Mouse (Mus musculus) forebrain, postnatal 0 days (tissue): Measurements from ENCODE around the gene 3110021N24Rik. TPM values are rescaled to one million over a fixed set of nuclear protein-coding genes. Genes with fewer than 3 reads are reported as not detected.

Source experiments
- ATAC-seq: fragments of 200-750 bp; cut with Nextera tagmentation; 2 replicates; pipeline ENCODE4 v1.8.0; 2017; ENCODE audit warnings: mild to moderate bottlenecking, moderate library complexity
- DNase-seq: peaks from one replicate; pipeline ENCODE4 v3.0.0-alpha.2; 2015
- H3K27ac ChIP-seq: fragments of 300-500 bp; sonication (generic); 2 replicates; pipeline ENCODE4 v1.5.1; 2014; ENCODE audit warnings: low read depth, mild to moderate bottlenecking, antibody characterized with exemption, low read length, moderate library complexity, mixed read lengths
- H3K27me3 ChIP-seq: fragments of 300-500 bp; sonication (generic); 2 replicates; pipeline ENCODE4 v1.6.1; 2014; ENCODE audit warnings: mild to moderate bottlenecking, low read length, mixed read lengths; ENCODE audit not compliant: insufficient read depth
- H3K36me3 ChIP-seq: fragments of 300-500 bp; sonication (generic); 2 replicates; pipeline ENCODE4 v1.6.1; 2014; ENCODE audit warnings: mild to moderate bottlenecking, moderate library complexity; ENCODE audit not compliant: insufficient read depth
- H3K4me1 ChIP-seq: fragments of 300-500 bp; sonication (generic); 2 replicates; pipeline ENCODE4 v1.6.1; 2014; ENCODE audit warnings: antibody characterized with exemption; ENCODE audit not compliant: insufficient read depth
- H3K4me2 ChIP-seq: fragments of 300-500 bp; sonication (generic); 2 replicates; pipeline ENCODE4 v1.6.1; 2014; ENCODE audit warnings: low read depth, mild to moderate bottlenecking, moderate library complexity
- H3K4me3 ChIP-seq: fragments of 300-500 bp; sonication (generic); 2 replicates; pipeline ENCODE4 v1.5.1; 2014; ENCODE audit warnings: low read depth, low read length, mixed read lengths
- H3K9ac ChIP-seq: fragments of 300-500 bp; sonication (generic); 2 replicates; pipeline ENCODE4 v1.6.1; 2014; ENCODE audit warnings: mild to moderate bottlenecking
- H3K9me3 ChIP-seq: fragments of 300-500 bp; sonication (generic); 2 replicates; pipeline ENCODE4 v1.6.1; 2016; ENCODE audit warnings: low read length
- CTCF ChIP-seq: sonication (generic); IDR thresholded peaks from 2 replicates; pipeline ENCODE4 v1.5.1; 2016; ENCODE audit warnings: antibody characterized with exemption, control low read depth, low read depth
- WGBS: fragments of 180-500 bp; shearing (Covaris S2); extraction: QIAGEN DNeasy Blood & Tissue Kit; methylation state at CpG from one replicate; pipeline ENCODE4 v1.1.7; 2014; 5-methylcytosine and 5-hydroxymethylcytosine counted together
- polyA plus RNA-seq: library from polyadenylated mRNA; unstranded; fragments of >200 nt; fragmentation: Nextera tagmentation; extraction: Ambion mirVana; gene quantifications from 2 replicates; pipeline ENCODE4 v1.2.1, GENCODE M21; 2015
- total RNA-seq: library from RNA; depleted of rRNA; stranded (reverse); fragments of >200 nt; gene quantifications from 2 replicates; pipeline ENCODE4 v1.2.3, GENCODE M21; 2014

Gene 3110021N24Rik
- total and polyA plus RNA-seq, 2 experiments from 2014 or later: 1.9 TPM; not detected in 1

DNA sequence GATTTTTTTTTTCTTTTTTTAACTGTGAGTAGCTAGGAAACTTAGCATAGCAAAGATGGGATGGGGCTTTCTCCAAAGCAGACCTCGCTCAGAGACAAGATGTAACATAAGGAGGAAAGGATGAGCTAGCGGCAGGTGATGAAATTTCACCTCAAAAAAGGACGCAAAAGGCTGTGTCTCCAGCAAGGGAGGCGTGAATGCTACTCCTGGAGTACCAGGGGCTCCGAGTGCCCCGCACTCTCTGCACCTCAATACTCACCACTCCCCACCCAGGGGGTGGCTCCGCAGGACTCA lies 60.3 kb downstream of the 3110021N24Rik start:
- no peak for ATAC-seq
- H3K4me3 ChIP-seq: peak overlapping the region; percentile 89
- H3K36me3 ChIP-seq: no peaks in the 10 kb centered on the region
- DNase-seq: no peak
- H3K4me2 ChIP-seq: peak overlapping the region; percentile 69
- no peaks in the 10 kb centered on the region; the same call in 1 of the 2 replicates for H3K4me1 ChIP-seq
- peak overlapping the region; percentile 98 for H3K27ac ChIP-seq
- peak overlapping the region; percentile 99 for H3K9ac ChIP-seq
- 3% methylated on average over 7 of the region's 7 CpGs for WGBS
- no peaks in the 10 kb centered on the region for H3K9me3 ChIP-seq
- TF ChIP-seq CTCF: no peak; the same call in 1 of the 2 replicates
- no peaks in the 10 kb centered on the region for H3K27me3 ChIP-seq

DNA sequence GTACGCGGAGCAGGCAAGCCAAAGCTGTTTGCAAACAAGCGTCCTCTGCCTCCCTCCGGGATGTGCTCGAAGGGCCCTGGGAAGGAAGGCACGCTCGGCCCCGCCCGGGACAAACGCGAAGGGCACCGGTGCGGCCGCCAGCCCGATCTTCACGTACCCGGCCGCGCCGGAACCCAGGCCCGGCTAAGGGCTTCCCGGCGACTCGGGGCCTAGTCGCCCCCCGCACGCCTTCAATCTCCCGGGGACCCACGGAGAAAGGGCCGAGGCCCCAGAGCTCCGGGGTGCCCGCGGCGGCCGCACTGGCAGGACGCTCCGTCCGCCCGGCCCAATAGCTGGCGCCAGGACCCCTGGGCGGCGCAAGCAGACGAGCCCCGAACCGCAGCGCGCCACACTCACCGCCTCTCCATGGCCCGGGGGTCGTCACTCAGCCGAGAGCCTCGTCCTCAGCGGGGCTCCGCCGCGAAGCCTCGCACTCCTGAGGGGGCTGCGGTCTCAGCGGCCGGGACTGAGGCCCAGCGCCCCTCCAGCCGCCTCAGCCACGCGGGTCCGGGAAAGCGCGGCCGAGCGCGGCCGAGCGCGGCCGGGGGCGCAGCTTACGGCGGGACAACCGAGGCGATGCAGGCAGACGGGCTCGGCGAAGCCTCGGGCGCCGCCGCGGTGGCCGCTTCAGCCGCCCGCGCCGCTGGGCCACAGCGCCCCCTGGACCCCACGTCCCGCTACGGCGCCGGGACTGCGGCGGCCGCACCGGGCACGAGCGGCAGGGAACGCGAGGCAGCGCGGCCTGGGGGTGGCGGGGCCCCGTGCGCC lies 60.8 kb downstream of the 3110021N24Rik start, which contains the start of gene Zfyve9:
TSS of gene Zfyve9 (minus strand) at position 742 of the 807 bp plus-strand sequence.
- H3K4me1 ChIP-seq: no peaks in the 10 kb centered on the region; the same call in 1 of the 2 replicates
- H3K36me3 ChIP-seq: no peaks in the 10 kb centered on the region
- H3K27me3 ChIP-seq: no peaks in the 10 kb centered on the region
- H3K27ac ChIP-seq: peak within 1 kb of the TSS; percentile 98
- DNase-seq (peak; percentile 86), ATAC-seq (peak; percentile 89)
- no peaks in the 10 kb centered on the region for H3K9me3 ChIP-seq
- peak; percentile 51 for TF ChIP-seq CTCF
- peak within 1 kb of the TSS; percentile 99 for H3K9ac ChIP-seq
- peak within 1 kb of the TSS; percentile 69 for H3K4me2 ChIP-seq
- H3K4me3 ChIP-seq: peak within 1 kb of the TSS; percentile 89
- WGBS: under 1% methylated on average over 73 of the region's 111 CpGs

- Histone ChIP-seq H3K27ac (peak overlapping the region; percentile 98), H3K36me3 (no peaks in the 10 kb centered on the region), H3K4me3 (peak overlapping the region; percentile 89), H3K9ac (peak overlapping the region; percentile 99), H3K27me3 (no peaks in the 10 kb centered on the region), H3K4me1 (no peaks in the 10 kb centered on the region; the same call in 1 of the 2 replicates), H3K9me3 (no peaks in the 10 kb centered on the region), H3K4me2 (peak overlapping the region; percentile 69)
- ATAC-seq: no peak
- no peak for DNase-seq
- no peak for TF ChIP-seq CTCF
- WGBS: under 1% methylated on average over 20 of the region's 20 CpGs
Observed at GRCm38 (mm10) chr4:108780864-108781205, 61.4 kb downstream of the 3110021N24Rik start.

GRCm38 (mm10) chr4:108781596-108781995 lies 62.1 kb downstream of the 3110021N24Rik start:
- ATAC-seq (no peak), DNase-seq (no peak)
- TF ChIP-seq CTCF: no peak
- Histone ChIP-seq H3K27ac (no peak overlapping the region), H3K36me3 (no peaks in the 10 kb centered on the region), H3K27me3 (no peaks in the 10 kb centered on the region), H3K4me2 (peak overlapping the region; percentile 69), H3K4me3 (0 out of 2 replicates have a peak overlapping the region, but pooled peaks have one; percentile 89), H3K4me1 (no peaks in the 10 kb centered on the region; the same call in 1 of the 2 replicates), H3K9ac (no peak overlapping the region), H3K9me3 (no peaks in the 10 kb centered on the region)
- WGBS: 60% methylated on average over 3 of the region's 3 CpGs

DNA sequence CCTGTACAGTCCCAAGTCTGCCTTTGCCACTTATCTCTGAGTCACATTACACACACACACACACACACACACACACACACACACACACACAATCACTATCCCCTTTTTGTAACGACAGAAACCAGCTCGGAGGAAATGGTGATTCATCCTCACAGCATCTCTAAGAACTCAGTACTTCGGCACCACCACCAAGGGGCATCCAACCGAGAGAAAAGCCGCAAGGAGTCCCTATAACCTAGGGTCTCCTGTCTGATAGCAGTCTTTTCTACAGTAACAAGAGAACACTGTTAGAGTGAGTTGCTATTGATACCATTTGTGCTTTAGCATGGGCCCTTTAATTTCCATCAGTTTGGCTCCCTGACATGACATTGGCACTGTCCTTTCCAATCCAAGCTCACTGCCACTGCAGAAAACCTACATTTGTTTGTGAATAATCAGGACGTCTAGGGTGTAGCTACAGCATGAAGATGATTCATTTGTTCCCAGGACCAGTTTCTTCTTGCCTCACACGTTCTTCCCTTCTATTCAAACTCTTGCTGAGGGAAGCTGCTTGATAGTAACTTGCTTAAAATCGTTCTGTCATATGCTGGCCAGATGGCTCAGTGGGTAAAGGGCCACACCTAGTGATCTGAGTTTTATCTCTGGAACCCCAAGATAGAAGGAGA lies 63.1 kb downstream of the 3110021N24Rik start:
- ATAC-seq (no peak), DNase-seq (peak; percentile 16)
- no peak overlapping the region for H3K4me2 ChIP-seq

GRCm38 (mm10) chr4:108789258-108789936 lies 69.9 kb downstream of the 3110021N24Rik start:
- Histone ChIP-seq H3K4me2 (no peak overlapping the region), H3K36me3 (no peaks in the 10 kb centered on the region), H3K27ac (no peak overlapping the region), H3K9ac (no peak overlapping the region), H3K27me3 (no peaks in the 10 kb centered on the region), H3K4me3 (no peak overlapping the region), H3K9me3 (no peaks in the 10 kb centered on the region), H3K4me1 (no peaks in the 10 kb centered on the region)
- no peak for TF ChIP-seq CTCF
- no peak for DNase-seq
- ATAC-seq: no peak
- WGBS: 82% methylated on average over 6 of the region's 6 CpGs

More for the DNA sequence above, 63.1 kb downstream of the 3110021N24Rik start:
- WGBS: 36% methylated on average over 8 of the region's 8 CpGs
- Histone ChIP-seq H3K27ac (no peak overlapping the region), H3K9ac (no peak overlapping the region), H3K4me3 (no peak overlapping the region), H3K36me3 (no peaks in the 10 kb centered on the region), H3K4me1 (no peaks in the 10 kb centered on the region; the same call in 1 of the 2 replicates), H3K9me3 (no peaks in the 10 kb centered on the region), H3K27me3 (no peaks in the 10 kb centered on the region)
- TF ChIP-seq CTCF: no peak
